Mouse (Mus musculus) stomach, postnatal 0 days (tissue): ENCODE results near the gene Fam160b1.

Experiments
- CTCF ChIP-seq: IDR thresholded peaks from 2 replicates; pipeline ENCODE4 v1.5.1; 2016; ENCODE audit warnings: antibody characterized with exemption, low read depth, mild to moderate bottlenecking, moderate library complexity
- EP300 ChIP-seq: optimal IDR thresholded peaks from 2 replicates; pipeline ENCODE3; 2016; ENCODE audit warnings: antibody characterized with exemption

DNA sequence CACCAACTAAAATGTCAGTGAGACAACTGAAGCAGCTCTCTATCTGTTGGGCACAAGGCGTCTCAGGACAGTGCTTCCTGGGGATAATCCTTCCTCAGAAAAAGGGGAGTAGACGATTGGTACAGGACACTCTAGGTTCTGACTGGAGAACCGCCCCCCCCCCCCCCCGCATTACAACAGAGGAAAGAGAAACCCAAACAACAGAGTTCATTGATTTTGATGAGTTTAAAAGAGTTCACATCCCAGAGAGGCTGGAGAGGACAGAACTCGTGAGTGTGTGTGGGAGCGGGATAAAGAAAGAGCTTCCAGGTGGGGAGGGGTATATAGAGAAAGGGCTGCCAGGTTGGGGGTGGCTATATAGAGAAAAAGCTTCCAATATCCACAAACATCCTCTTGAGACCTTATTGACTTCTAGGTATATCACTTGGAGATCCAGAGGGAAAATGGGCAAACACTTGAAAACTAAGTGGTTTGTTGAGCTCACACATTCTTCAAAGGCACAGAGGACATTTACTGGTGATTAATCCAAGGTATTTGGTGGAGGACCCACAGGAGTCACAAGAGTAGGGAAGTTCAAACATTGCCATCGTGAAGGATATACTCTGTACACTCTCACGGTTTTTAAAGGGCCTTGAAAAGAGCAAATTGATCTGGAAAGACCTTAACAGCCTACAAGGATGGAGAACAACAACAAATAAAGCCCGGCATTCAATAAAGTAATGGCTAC, 39.7 kb upstream of the Fam160b1 start:
- TF ChIP-seq CTCF (no peak), EP300 (no peak)
